Mouse (Mus musculus): ENCODE data around the gene Atp5g1.
"Not testable (repeated sequence)": the region's sequence is repeated elsewhere in the genome, so short reads cannot be mapped to it uniquely, and the experiment has no call there.

Atp5g1 gene

DNA sequence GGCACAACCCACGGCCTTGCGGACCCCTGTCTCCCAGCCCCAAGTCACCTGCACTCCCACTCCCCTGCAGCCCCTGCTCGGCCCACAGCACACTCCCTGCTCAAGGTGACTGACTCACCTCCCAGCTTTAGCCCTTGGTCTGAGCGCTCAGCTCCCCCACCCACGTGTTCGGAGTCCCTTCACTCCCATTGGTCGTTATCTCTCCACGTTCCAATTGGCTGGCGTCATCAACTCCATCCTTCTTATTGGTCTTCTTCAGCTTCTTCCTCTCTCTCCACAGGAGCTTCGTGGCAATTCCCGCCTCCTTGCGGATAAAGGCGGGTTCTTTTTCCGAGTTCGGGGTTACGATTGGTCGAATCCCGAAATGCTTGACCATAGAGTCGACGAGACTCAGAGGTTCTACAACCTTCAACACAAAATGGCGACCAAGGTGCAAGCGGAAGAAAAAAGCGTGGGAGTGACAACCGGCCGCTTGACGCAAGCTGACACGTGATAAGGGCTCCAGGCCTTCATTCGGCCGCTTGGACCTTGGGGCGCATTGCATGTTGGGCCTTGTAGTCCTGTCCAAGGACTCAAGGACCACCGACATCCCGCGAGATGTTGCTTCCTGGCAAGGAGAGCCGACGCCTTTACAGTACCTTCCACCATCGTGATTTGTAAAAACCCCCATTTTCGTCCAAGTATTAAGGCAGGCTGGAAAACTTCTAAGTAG is at the start of gene Atp5g1:
TSS of gene Atp5g1 (minus strand) at position 162 of the 712 bp plus-strand sequence.
- DNase-seq (ENCODE audit: low spot score in 2 of 2) = peak; percentile 94 to 99

DNA sequence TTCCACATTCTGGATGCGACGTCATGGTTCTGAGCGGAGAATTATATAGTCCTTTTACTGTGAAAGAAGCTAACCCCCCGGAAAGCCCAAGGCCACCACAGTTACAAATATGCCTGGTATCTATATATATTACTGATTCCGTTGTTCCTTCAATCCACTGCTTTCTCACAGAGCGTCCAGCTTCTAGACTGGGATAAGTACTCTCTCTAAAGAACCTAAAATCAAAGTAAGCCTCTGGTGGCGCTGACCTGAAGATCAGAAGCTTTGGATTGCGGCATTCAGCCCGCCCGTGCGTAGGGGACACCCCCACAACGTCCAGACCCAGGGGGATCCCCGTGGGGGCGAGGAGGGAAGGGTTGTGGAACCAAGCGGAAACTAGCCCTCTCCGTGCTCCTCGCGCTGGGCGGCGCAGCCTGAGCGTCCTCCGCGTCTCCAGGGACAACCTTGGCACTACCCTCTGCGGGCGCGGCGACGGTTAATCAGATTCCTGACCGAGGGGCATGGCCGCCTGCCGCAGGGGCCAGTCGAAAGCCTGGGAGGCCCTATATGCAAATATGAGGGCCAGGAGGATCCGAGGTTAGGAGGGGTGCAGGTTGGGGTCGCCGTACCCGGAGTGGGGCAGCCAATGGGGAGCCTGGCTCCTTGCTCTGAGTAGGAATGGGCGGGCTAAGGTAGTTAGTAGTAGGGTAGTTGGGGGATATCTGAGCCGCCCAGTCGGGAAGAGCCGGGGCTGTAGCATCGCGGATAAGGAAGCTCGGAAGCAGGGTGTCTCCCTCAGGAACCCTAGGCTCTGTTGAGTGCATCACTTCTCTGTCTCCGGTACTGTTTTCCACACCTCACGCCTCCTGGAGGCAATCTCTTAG is 48.8 kb upstream of the Atp5g1 start:
- DNase-seq (ENCODE audit: low spot score in 2 of 2) = no peak

DNA sequence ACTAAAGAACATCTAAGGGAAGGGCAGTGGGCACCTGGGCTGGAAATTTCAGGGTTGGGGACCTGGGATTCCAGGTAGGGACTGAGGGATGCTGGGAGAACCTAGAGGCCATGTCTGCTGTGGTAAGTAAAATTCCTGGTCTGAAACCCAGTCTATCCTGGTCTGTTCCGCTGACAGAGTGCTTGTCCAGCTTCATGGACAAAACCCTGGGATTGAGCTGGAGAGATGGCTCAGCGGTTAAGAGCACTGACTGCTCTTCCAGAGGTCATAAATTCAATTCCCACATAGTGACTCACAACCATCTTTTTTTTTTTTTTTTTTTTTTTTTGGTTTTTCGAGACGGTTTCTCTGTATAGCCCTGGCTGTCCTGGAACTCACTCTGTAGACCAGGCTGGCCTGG is 47.3 kb upstream of the Atp5g1 start:
- DNase-seq (ENCODE audit: low spot score in 2 of 2) = not testable (repeated sequence)

DNA sequence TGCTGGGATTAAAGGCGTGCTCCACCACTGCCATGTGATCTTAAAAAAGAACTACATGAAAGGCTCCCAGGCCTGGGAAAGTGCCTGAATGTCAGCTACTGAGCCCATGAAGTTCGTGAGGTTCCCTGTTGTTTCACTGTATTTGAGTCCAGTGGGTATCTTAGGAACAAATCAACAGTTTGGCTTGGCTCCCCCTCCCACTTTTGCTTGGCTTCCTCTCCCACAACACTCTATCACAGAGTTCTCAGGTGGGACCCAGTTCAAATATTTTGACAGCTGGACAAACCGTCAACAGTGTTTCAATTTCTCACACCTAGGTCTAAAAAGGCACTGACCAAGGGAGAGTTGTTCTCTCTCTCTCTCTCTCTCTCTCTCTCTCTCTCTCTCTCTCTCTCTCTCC is 43.9 kb upstream of the Atp5g1 start:
- no peak for DNase-seq (ENCODE audit: low spot score in 2 of 2)

DNA sequence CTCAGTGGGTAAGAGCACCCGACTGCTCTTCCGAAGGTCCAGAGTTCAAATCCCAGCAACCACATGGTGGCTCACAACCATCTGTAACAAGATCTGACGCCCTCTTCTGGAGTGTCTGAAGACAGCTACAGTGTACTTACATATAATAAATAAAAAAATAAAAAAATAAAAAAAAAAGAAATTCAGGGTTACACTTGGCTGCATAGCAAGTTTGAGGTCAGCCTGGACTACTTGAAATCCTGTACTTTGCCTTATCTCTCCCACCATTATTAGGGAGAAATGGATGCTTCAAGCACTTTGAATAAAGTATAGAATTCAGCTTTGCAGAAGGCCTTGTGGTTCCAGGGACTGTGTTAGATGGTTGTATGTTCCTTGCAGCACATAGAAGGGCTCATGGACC is 41.5 kb upstream of the Atp5g1 start:
- not testable (repeated sequence) for DNase-seq (ENCODE audit: low spot score in 2 of 2)

DNA sequence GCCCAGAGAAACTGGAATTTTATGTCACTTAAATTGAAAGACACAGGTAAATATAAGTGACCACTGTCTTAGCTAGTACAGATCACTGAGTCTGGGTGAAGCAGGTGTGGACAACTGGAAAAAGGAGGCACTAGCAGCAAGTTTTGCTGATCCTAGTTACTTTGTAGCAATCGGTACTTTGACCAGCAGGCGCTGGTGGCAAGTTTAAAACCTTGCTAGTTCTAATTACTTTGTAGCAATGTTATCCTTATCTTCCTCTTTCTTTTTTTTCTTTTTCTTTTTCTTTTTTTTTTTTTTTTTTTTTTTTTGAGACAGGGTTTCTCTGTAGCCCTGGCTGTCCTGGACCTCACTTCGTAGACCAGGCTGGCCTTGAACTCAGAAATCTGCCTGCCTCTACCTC is 40.6 kb upstream of the Atp5g1 start:
- DNase-seq (ENCODE audit: low spot score in 2 of 2) = no peak

DNA sequence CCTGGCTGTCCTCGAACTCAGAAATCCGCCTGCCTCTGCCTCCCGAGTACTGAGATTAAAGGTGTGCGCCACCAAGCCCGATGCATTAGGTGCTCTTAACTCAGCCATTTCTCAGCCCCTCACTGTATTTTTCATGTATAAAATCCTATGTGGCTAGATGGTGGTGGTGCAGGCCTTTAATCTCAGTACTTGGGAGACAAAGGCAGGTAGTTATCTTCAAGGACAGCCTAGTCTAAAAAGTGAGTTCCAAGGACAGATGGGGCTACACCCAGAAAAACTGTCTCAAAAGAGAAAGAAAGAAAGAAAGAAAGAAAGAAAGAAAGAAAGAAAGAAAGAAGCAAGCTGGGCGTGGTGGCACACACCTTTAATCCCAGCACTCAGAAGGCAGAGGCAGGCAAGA is 39.9 kb upstream of the Atp5g1 start:
- no peak for DNase-seq (ENCODE audit: low spot score in 2 of 2)

DNA sequence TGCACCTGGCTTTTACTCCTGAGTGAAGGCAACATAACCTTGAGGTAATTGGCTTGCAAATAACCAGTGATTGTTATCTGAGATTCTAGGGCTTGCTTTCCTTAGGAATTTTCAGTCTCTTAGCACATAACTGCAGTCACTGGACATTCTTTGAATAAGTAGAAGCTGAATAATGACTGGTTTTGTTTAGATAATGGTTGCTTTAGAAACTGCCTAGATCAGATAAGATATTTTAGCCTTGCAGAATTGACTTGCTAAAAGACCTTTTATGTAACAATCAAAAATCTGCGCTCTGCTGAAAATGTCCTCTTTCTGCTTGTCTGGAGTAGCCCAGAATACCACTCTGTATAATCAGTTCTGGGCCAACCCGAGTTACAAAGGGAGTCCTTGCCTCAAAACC is 38.6 kb upstream of the Atp5g1 start:
- DNase-seq (ENCODE audit: low spot score in 2 of 2) = no peak

DNA sequence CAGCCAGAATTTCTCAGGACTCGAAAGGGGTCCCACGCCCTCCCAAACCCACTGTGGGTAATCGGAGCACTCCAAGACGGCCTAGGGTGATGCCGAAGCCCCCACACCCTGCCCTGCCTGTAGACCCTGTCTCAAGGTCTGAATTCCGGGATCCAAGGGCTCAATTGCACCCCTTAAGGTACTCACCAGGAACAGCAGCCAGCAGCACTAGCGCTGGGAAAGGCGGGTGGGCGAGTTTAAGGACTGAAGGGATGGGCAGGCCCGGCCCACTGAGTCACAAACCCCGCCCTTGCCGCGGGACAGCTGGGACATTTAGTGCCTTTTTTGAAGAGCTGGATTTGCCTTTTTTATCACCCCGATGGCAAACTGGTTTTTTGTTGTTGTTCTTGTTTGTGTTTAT is 36.3 kb upstream of the Atp5g1 start, which contains the start of gene Calcoco2:
TSS of gene Calcoco2 (minus strand) at position 214 of the 400 bp plus-strand sequence.
- DNase-seq (ENCODE audit: low spot score in 2 of 2) = no peak

DNA sequence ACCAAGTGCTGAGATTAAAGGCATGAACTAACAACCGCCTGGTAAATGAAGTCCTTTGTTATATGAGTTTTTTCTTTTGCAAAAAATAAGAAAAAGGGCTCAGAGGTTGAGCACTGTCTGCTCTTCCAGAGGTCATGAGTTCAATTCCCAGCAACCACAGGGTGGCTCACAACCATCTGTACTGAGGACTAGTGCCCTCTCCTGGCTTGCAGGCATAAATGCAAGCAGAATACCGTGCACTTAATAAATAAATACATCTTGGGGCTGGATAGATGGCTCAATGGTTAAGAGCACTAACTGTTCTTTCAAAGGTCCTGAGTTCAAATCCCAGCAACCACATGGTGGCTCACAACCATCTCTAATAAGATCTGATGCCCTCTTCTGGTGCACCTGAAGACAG is 35.5 kb upstream of the Atp5g1 start:
- not testable (repeated sequence) for DNase-seq (ENCODE audit: low spot score in 2 of 2)

DNA sequence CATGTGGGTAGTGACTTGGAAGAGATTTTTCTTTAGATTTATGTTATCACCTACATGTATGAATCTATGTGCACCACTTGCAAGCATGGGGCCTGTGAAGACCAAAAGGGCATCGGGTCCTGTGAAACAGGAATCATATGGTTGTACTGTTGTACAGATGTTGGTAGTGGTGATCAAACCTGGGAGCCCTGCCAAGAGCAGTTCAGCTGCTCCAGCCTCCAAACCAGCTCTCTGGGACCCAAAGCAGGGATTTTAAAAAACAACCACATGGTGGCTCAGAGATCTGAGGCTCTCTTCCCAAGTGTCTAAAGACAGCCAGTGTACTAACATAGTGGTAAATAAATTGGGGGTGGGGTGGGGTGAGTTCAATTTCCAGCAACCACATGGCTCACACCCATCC is 32.9 kb upstream of the Atp5g1 start:
- no peak for DNase-seq (ENCODE audit: low spot score in 2 of 2)

DNA sequence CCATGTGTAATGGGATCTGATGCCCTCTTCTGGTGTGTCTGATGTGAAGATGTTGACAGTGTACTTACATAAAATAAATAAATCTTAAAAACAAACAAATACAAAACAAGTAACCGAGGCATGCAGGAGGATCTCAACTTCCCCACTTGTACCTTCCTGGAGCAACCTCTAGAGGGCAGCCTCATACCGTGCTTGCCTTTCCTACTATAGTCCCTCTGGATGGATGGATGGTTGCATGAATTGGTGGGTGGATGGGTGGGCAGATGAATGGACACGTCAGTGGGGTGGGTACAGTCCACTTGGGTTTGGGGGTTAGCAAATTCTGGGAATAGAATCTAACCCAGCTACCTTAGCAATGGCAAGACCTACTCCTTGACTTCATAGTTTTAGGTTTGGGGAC is 17.9 kb upstream of the Atp5g1 start:
- peak in 1 of 2 experiments; percentile 26 for DNase-seq (ENCODE audit: low spot score in 2 of 2)

DNA sequence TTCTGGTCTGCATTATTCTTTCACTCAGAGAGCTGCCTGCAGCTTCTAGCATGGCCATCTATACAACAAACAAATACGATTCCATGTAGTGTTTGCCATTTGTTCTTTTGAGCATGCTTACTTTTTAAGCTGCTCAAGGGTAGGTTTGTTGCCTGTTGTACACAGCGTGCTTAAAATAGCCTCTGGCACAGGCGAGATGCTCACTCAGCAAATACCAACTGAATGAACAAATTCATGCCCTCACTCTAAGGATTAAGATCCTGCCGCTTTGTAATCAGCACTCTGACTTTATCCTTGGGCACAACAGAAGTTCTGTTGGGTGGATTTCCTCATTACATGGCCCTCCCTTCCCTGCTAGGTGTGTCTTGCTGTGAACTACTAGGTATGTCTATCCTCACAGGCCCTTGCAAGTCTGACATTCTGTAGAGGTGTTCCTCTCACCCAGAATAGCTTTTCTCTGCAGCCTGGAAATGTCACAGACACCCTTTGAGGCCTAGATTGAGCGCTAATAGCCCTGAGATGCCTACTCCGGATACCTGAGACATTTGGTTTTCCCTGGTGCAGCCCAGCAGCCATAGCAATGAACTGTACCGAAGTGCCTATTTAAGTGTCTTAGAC is 17.3 kb upstream of the Atp5g1 start:
- no peak for DNase-seq (ENCODE audit: low spot score in 2 of 2)

DNA sequence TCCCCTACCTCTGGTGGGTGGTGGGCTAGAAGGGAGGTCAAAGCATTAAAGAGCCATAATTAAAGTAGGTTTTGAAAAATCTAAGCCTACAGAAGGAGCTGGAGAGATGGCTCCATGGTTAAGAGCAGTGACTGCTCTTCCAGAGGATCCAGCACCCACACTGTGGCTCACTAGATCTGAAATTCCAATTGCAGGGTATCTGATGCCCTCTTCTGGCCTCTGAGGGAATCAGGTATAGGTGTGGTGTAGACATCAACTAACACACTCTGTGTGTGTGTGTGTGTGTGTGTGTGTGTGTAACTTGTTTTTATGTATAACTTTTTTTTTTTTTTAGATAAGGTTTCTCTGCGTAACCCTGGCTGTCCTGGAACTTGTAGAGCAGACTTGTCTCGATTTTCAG is 15.6 kb upstream of the Atp5g1 start:
- no peak for DNase-seq (ENCODE audit: low spot score in 2 of 2)

DNA sequence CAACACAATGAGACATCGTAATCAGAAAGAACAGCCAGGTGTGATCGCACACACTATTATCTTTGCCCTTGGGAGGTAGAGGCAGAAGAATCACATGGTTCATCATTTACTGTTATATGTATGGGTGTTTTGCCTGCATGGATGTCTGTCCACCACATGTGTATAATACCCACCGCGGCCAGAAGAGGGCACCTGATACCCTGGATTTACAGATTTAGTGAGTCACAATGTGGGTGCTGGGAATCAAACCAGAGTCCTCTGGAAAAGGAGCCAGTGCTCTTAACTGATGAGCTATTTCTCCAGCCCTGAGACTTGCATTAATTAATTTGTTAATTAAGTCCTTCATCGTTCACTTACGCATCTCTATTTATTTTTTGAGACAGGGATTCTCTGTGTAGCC is 12.5 kb upstream of the Atp5g1 start:
- no peak for DNase-seq (ENCODE audit: low spot score in 2 of 2)

DNA sequence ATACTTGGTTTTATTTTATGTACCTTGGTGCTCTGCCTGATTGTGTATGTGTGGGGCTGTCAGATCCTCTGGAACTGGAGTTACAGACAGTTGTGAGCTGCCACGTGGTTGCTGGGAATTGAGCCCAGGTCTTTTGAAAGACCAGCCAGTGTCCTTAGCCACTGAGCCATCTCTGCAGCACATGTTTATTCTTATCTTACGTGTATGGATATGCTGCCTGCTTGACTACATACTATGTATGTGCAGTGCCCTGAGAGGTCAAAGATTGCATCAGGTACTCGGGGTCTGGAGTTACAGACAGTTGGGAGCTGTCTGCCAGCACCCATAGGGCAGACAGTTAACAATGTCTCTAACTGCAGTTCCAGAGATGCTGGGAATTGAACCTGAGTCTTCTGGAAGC is 7.2 kb upstream of the Atp5g1 start:
- no peak for DNase-seq (ENCODE audit: low spot score in 2 of 2)

DNA sequence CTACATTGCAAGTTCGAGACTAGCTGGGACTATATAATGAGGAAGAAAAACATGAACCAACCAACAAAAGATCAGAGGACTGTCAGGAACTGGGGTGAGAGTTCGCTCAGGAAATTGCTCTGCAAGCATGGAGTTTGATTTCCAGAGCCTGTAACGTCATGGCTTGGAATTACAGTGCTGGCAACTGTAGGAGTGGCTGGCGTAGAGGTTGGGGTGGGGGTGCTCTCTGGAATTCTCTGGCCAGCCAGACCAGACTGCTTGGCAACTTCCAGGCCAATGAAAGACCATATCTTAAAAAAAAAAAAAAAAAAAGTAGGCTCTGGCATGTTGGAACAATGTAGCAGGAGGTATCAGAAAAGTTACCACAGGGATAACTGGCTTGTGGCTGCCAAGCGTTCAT is 5.3 kb upstream of the Atp5g1 start:
- DNase-seq (ENCODE audit: low spot score in 2 of 2) = no peak

DNA sequence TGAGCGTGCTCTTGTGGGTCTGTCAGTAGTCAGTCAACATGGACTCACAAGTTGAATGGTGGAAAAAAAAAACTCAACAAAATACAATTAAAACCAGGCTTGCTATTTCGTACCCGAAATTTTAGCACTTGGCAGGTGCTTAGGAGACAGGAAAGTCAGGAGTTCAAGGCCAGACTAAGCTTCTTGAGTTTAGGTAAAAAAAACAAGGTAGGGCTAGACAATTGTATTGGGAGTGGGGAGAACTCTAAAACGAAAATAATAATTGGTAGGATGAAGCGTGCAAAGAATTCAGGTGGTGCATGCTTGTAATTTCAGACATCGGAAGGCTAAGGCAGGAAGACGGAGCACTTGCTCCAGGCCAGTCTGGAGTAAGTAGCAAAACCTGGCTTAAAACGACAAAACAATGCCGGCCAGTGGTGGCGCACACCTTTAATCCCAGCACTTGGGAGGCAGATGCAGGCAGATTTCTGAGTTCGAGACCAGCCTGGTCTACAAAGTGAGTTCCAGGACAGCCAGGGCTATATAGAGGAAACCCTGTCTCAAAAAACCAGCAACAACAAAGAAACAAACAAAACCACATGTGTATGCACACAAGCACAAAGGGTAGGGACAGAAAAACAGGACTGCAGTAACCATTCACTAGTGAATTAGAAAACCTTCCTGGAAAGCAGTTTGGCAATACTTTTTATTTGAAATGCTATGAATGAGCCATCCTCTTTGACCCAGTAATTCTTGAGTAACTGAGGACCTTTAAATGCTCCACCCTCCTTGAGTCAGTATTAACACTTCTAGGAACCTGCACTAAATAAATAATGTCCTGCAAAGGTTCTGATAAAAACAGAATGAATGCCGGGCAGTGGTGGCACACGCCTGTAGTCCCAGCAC is 993 bp upstream of the Atp5g1 start:
- DNase-seq (ENCODE audit: low spot score in 2 of 2) = no peak

DNA sequence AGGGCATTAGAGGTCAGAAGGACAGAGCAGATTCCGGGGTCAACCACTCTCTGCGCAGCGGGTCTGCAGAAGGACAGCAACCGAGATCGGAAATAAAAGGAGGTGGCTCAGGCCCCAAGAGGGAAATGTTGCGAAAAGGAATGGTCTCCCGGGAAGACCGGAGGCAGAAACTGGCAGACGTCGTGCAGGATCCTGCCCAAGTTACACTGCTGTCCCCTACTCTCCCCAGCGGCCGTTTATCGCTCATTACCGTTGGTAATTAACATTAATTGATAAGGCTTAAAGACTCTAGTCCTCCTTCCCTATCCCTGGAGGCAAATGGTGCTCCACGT is 327 bp downstream of the Atp5g1 start:
- peak in 1 of 2 experiments; percentile 11 for DNase-seq (ENCODE audit: low spot score in 2 of 2)

DNA sequence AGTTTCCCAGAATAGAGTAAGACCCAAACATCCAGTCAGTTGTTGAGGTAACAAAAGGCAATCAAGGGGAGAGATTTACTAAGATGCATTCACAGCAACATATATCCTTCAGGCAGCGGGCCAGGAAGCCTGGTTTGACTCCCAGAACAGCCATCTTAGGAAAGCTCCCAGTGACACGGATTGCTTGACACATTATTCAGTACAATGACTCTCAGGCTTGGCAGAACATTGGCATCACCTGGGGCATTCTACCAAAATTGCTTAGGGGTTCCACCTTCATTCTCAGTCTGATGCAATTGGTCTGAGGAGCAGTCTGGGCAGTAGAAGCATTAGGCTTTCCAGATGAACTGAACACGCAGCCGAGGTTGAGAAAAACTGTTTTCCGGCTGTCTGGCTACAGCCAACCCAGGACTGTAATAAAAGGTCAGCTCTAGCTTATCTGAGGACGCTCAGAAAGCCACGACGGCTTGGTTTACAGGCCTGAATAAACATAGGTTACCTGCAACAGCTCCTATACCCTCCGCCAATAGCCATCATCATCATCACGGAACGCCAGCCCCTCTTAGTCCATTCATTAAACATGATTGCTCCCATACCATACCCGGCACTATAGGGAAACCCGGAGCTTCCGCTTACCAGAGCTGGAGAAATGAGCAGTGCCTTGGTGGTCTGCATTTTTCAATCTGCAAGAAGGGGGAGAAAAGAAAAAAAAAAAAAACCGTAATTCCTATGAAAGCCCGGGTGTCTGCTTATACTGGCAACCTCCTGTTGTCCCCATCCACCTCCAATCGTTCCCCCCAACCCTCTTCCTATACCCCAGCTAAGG is 906 bp downstream of the Atp5g1 start:
- no peak for DNase-seq (ENCODE audit: low spot score in 2 of 2)
